Mouse (Mus musculus) E14TG2a.4 (cell line): ENCODE data around the gene Rhd.

Experiments
- CTCF ChIP-seq: conservative IDR thresholded peaks from 2 replicates; pipeline ENCODE4 v1.5.1; 2014; ENCODE audit warnings: low read length
- NANOG ChIP-seq: IDR thresholded peaks from 2 replicates; pipeline ENCODE4 v1.6.1; 2014; ENCODE audit warnings: borderline replicate concordance, low read length, mixed read lengths
- POU5F1 ChIP-seq: IDR thresholded peaks from 2 replicates; pipeline ENCODE4 v1.6.1; 2014; ENCODE audit warnings: low read length, borderline replicate concordance

GRCm38 (mm10) chr4:134918381-134918780, 54.0 kb downstream of the Rhd start:
- TF ChIP-seq NANOG (no peak), CTCF (no peak), POU5F1 (no peak)
